Mouse (Mus musculus): ENCODE measurements around the gene Prr12.

- TF ChIP-seq CTCF (IDR thresholded peaks at IDR 0.05) (no peak), POLR2A (IDR thresholded peaks at IDR 0.05; ENCODE audit: insufficient read depth, low read depth, low read length) (no peak)
These were observed 22.7 kb downstream of the Prr12 start for GRCm38 (mm10) chr7:45029995-45030394.

All from heart, adult 2 months (tissue).